Mouse (Mus musculus) limb, embryonic 10.5 days (tissue): ENCODE data around the gene Tsen34. TPM values are rescaled to one million over a fixed set of nuclear protein-coding genes. Genes with fewer than 3 reads are reported as not detected.

Experiments used
- DNase-seq: peaks from one replicate; pipeline ENCODE4 v3.0.0-alpha.2; 2017; ENCODE audit warnings: low spot score
- H3K27ac ChIP-seq: fragments of 300-500 bp; sonication (generic); 2 replicates; pipeline ENCODE4 v1.5.1; 2016; ENCODE audit warnings: mild to moderate bottlenecking
- H3K27me3 ChIP-seq: fragments of 300-500 bp; sonication (generic); 2 replicates; pipeline ENCODE4 v1.6.1; 2016; ENCODE audit warnings: low read depth, mild to moderate bottlenecking; ENCODE audit not compliant: poor library complexity, severe bottlenecking
- H3K36me3 ChIP-seq: fragments of 300-500 bp; sonication (generic); 2 replicates; pipeline ENCODE4 v1.6.1; 2016; ENCODE audit warnings: mild to moderate bottlenecking, moderate library complexity
- H3K4me1 ChIP-seq: fragments of 300-500 bp; sonication (generic); 2 replicates; pipeline ENCODE4 v1.6.1; 2016
- H3K4me3 ChIP-seq: fragments of 300-500 bp; sonication (generic); 2 replicates; pipeline ENCODE4 v1.5.1; 2016; ENCODE audit warnings: mild to moderate bottlenecking, moderate library complexity
- H3K9me3 ChIP-seq: fragments of 300-500 bp; sonication (generic); replicated peaks from 2 replicates; pipeline ENCODE4 v1.6.1; 2016; ENCODE audit warnings: mild to moderate bottlenecking
- WGBS: fragments of 180-500 bp; shearing (Covaris S2); methylation state at CpG from one replicate; pipeline ENCODE4 v1.1.7; 2016; 5-methylcytosine and 5-hydroxymethylcytosine counted together
- polyA plus RNA-seq: library from polyadenylated mRNA; unstranded; fragments of >200 nt; fragmentation: Nextera tagmentation; extraction: Ambion mirVana; gene quantifications from 2 replicates; pipeline ENCODE4 v1.2.1, GENCODE M21; 2016

The Tsen34 gene
- polyA plus RNA-seq: 328 and 357 TPM in 2 replicates

DNA sequence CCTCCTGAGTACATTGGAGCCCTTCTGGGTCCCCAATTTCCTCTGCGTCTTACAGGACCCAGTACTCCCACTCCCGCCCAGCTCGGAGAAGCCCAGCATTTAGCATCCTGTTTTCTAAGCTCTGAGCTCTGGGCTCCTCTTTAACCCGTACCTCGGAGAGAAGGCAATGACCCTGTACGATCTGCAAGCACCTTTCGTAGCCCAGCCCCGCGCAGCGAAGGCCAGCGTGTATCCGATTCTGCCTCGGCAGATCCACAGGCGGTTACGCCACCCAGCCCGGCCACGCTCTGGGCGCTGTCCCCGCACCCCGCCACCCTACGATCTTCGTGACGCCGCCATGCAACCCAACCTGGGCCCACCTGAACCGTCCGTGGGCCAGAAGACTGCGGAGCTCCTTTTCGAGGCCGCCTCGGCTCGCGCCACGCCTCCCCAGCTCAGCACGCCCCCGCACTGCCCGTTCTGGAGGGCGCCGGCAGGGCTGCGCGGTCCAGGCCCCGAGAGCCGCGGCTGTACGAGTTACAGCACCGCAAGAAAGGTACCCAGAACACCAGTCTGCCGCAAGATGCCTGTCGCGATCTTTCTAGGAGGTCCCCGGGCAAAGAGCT is at the start of gene Tsen34:
Gene Tsen34 (plus strand): TSS at position 482 of the 605 bp plus-strand sequence.
- H3K9me3 ChIP-seq: no peaks in the 10 kb centered on the region
- H3K27ac ChIP-seq: peak within 1 kb of the TSS; percentile 94
- WGBS: under 1% methylated on average over 49 of the region's 49 CpGs
- H3K27me3 ChIP-seq: no peaks in the 10 kb centered on the region
- H3K36me3 ChIP-seq: peaks cover 50% of the 10 kb centered on the region
- no peak for DNase-seq
- peaks cover 17% of the 10 kb centered on the region for H3K4me1 ChIP-seq
- peak within 1 kb of the TSS; percentile 80 for H3K4me3 ChIP-seq

DNA sequence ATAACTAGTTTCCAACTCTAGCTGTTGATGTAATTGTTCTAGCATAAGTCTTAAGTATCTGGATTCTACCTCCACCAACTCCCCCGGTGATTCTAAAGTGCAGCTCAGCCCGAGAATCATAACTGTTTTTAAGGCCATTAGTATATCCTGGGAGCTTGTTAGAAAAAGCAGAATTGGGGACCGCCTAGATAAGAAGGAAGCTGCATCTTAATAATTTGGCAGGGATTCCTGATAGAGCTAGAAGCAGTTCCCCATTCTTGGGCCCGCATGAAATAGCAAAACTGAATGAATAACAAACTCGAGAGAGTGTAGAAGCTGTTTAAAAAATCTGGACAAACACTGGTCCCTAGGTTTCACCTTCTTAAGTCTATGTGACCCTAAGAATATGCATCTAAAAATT is 49.3 kb upstream of the Tsen34 start:
- H3K27me3 ChIP-seq: no peaks in the 10 kb centered on the region
- peaks cover 57% of the 10 kb centered on the region for H3K36me3 ChIP-seq
- peaks cover 30% of the 10 kb centered on the region for H3K4me1 ChIP-seq
- WGBS: 77% methylated on average over 5 of the region's 5 CpGs
- H3K4me3 ChIP-seq: peak overlapping the region; percentile 99; the same call in 1 of the 2 replicates
- no peaks in the 10 kb centered on the region for H3K9me3 ChIP-seq
- DNase-seq: no peak
- H3K27ac ChIP-seq: no peak overlapping the region

DNA sequence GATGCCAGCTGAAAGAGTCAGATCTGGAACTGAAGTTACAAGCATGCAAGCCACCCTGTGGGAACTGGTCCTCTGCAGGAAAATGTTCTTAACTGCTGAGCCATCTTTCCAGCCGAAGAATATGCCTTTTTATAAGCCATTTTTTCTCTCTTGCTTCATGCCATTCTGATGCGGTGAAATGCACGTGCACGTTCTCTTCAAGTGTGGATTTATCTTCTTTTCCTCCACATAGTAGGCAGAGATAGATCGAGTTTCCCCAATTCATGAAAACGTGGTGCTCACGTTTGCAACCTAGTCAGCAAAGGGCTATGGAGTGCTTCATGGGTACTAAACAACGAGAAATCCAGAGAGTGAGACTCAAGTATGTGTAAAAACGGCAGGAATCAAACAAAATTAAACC is 48.8 kb upstream of the Tsen34 start:
- no peak overlapping the region for H3K27ac ChIP-seq
- H3K4me1 ChIP-seq: peaks cover 32% of the 10 kb centered on the region
- H3K4me3 ChIP-seq: peak overlapping the region; percentile 99
- peaks cover 57% of the 10 kb centered on the region for H3K36me3 ChIP-seq
- DNase-seq: no peak
- WGBS: 29% methylated on average over 9 of the region's 9 CpGs
- H3K9me3 ChIP-seq: no peaks in the 10 kb centered on the region
- H3K27me3 ChIP-seq: no peaks in the 10 kb centered on the region

DNA sequence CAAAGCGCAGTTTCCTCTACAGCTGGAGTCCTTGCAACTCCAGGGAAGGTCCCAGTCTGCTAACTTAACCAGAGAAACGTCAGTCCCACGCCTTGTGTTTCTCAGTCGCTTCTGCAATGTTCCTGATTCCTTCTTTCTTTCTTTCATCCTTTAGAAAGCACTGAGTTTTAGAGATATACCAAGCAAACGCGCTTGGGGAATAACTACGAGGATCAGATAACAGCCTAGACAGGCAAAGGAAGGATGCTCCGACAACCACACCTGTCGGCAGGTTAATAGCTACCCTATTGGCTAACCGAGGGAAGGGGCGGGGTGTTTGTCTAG is 48.4 kb upstream of the Tsen34 start:
- DNase-seq: peak; percentile 40
- peaks cover 56% of the 10 kb centered on the region for H3K36me3 ChIP-seq
- no peaks in the 10 kb centered on the region for H3K9me3 ChIP-seq
- H3K27ac ChIP-seq: 0 out of 2 replicates have a peak overlapping the region, but pooled peaks have one; percentile 98
- WGBS: 1% methylated on average over 11 of the region's 11 CpGs
- peak overlapping the region; percentile 99 for H3K4me3 ChIP-seq
- peaks cover 32% of the 10 kb centered on the region for H3K4me1 ChIP-seq
- no peaks in the 10 kb centered on the region for H3K27me3 ChIP-seq

DNA sequence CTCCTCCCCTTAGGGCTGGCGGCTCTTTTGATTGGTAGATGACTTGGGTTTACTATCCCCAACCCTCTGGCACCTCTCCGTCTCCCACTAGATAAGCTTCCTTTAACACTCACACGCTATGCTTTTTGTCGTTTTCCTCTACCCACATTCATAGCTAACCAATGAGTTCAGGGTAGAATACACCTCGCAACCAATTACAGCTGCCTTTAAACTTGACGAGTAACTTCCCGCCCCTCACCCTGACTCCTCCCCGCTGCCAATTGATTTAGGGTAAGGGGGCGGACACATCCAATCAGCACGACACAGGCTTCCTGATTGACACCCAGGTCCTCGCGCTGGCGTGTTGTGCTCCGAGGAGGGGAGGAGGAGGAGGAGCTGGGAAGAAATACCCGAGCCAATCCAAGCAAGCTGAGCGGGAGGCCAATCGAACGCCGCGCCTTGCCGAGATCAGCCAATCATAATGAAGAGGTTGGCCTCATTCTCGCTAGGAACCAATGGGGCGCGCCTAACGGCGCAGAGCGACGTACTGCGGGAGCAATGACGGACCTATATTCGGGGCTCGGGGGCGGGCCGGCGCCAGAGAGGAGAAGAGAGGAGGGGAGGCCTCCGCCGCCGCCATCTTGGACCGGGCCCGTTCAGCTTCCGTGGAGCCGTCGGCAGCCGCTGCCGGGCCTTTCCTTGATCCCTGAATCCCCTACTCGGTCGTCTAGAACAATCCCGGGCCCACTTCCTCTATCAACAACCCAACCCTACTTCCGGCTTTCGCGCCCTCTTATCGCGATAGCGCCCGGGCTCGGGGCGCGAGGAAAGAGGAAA is 47.8 kb upstream of the Tsen34 start, which contains the start of gene Cnot3:
Gene Cnot3 (plus strand): TSS at position 597 of the 816 bp plus-strand sequence.
- Histone ChIP-seq H3K27me3 (no peaks in the 10 kb centered on the region), H3K36me3 (peaks cover 55% of the 10 kb centered on the region), H3K27ac (peak within 1 kb of the TSS; percentile 98), H3K4me1 (peaks cover 32% of the 10 kb centered on the region), H3K9me3 (no peaks in the 10 kb centered on the region), H3K4me3 (peak within 1 kb of the TSS; percentile 99)
- WGBS: under 1% methylated on average over 58 of the region's 58 CpGs
- DNase-seq: peak; percentile 93

DNA sequence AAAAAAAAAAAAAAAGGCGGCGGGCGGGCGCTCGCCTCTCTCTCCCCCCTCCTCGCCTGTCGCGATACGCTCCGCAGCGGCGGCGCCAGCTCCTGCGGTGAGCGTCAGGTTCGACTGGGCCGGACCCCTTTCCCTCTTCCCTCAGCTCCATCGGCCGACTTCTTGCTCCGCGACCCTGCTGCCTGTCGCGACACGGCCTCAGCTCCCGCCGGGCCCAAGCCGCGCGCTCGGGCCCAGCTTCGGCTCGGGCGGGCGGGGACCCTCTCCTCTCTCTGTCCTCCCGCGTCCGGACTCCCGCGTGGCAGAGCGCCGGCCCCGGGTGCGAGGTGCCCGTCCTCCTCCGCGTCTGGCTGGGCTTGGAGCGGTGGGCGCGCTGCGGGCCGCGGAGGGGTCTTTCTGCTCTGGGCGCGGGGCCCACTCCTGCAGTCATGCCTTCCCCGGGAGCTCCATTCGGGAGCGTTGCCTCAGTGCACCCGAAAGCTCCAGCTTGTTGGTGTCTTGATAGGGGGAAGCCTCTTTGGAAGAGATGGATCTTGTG is 47.1 kb upstream of the Tsen34 start:
- Histone ChIP-seq H3K4me1 (peaks cover 32% of the 10 kb centered on the region), H3K27ac (peak overlapping the region; percentile 98), H3K27me3 (no peaks in the 10 kb centered on the region), H3K9me3 (no peaks in the 10 kb centered on the region), H3K4me3 (peak overlapping the region; percentile 99), H3K36me3 (peaks cover 55% of the 10 kb centered on the region)
- WGBS: under 1% methylated on average over 53 of the region's 58 CpGs
- DNase-seq: peak; percentile 53

DNA sequence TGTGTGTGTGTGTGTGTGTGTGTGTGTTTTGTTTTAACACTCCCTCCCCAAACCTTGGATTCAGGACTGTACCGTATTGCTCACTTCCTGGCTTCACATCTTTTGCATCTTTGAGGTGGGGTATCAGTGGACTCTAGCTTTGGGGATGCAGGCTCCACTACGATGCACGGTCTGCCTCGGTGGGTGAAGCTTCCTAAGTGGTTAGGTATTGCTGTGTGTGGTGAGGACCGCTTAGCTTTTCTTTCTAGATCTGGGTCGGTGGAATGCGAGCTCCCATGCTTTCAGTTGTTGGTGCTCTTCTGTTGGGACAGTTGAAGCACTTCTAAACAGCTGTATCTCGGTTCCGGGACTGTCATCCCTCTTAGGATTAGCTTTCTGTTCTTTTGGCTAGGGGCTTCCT is 46.5 kb upstream of the Tsen34 start:
- Histone ChIP-seq H3K27ac (peak overlapping the region; percentile 98), H3K4me3 (peak overlapping the region; percentile 99), H3K4me1 (peaks cover 32% of the 10 kb centered on the region), H3K36me3 (peaks cover 55% of the 10 kb centered on the region), H3K9me3 (no peaks in the 10 kb centered on the region), H3K27me3 (no peaks in the 10 kb centered on the region)
- peak; percentile 35 for DNase-seq
- WGBS: 30% methylated on average over 9 of the region's 9 CpGs

DNA sequence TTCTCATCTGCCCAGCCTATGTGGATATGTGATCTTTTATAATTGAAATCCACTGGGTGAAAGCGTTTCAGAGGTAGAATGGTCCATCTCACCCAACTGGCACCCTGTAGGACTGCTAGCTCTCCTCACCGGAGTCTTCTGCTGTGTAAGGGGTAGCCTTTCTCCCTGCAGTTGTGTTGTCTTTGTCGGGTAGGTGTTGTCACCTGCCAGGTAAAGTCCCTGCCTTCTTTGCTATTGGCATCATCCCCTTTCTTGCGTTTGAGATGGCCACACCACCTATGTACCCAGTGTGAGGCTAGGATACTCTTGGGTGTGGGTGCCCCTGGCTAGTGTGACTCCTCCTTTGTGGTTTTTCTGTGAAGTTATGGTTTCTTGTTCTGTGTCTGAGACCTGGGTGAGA is 46.0 kb upstream of the Tsen34 start:
- H3K27ac ChIP-seq: peak overlapping the region; percentile 98
- H3K4me1 ChIP-seq: peaks cover 32% of the 10 kb centered on the region
- peak overlapping the region; percentile 99 for H3K4me3 ChIP-seq
- H3K36me3 ChIP-seq: peaks cover 55% of the 10 kb centered on the region
- no peak for DNase-seq
- 74% methylated on average over 4 of the region's 4 CpGs for WGBS
- H3K27me3 ChIP-seq: no peaks in the 10 kb centered on the region
- H3K9me3 ChIP-seq: no peaks in the 10 kb centered on the region

DNA sequence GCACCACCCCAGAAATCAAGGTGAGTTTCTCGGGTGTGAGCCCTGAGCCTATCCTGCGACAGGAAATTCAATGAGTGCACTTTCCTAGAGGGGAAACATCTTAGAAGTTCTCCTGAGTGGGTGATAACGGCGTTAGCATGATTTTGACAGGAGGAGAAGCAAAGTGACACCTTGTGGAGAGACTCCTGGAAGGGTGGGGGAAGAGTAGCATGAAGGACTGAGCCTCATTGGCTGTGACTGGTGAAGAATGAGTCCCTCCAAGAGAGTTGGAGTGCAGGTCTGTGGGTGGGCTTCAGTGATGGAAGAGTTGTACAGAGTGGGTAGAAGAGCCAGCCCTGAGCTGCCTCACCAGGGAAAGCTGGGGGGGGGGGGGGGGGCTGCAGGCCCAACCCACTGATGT is 35.7 kb upstream of the Tsen34 start:
- no peak for DNase-seq
- H3K4me1 ChIP-seq: no peaks in the 10 kb centered on the region
- no peak overlapping the region for H3K27ac ChIP-seq
- peaks cover 100% of the 10 kb centered on the region for H3K36me3 ChIP-seq
- H3K4me3 ChIP-seq: no peak overlapping the region
- no peaks in the 10 kb centered on the region for H3K27me3 ChIP-seq
- 91% methylated on average over 4 of the region's 4 CpGs for WGBS
- no peaks in the 10 kb centered on the region for H3K9me3 ChIP-seq

DNA sequence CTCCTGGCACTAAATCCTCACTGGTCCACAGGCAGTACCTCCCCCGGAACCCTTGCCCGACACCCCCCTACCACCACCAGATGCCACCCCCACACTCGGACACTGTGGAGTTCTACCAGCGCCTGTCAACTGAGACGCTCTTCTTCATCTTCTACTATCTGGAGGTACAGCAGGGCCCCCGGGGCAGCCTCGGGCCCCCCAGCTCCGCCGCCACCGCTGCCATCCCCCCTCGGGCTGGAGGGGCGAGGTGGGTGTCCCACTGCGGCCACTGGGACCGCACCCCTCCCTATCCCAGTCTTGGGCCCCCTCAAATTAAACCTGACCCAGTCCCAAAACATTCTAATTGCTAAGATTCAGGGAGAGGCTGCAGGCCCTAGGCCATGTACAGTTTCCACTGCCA is 34.1 kb upstream of the Tsen34 start:
- no peak overlapping the region for H3K27ac ChIP-seq
- DNase-seq: no peak
- no peaks in the 10 kb centered on the region for H3K4me1 ChIP-seq
- no peaks in the 10 kb centered on the region for H3K27me3 ChIP-seq
- H3K36me3 ChIP-seq: peaks cover 99% of the 10 kb centered on the region
- 97% methylated on average over 14 of the region's 14 CpGs for WGBS
- H3K4me3 ChIP-seq: no peak overlapping the region
- no peaks in the 10 kb centered on the region for H3K9me3 ChIP-seq

DNA sequence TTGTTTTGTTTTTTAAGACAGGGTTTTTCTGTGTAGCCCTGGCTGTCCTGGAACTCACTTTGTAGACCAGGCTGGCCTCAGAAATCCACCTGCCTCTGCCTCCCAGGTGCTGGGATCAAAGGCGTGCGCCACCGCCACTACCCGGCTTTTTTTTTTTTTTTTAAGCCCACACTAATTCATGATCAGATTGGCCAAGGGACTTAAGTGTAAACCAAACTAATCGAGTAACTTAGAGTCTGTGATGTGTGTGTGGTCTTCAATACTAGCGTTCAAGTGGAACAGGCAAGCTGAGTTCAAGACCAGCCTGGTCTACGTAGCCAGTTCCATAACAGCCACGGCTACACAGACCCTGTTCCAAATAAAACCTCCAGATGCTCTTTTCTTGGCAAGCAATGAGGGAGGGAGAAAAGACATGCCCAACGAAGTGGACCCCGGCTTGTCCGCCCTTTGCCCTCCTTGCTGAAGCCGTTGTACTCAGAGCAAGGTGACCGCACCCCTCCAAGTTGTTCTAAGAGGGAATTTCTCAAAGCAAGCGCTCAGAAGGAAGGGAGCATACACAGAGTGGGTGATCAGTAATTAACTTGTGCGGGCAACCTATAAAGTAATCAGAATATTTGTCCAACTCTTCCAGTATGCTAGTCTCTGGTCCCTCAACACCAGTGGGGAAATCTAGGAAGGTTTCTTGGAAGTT is 28.0 kb upstream of the Tsen34 start:
- peak; percentile 37 for DNase-seq

DNA sequence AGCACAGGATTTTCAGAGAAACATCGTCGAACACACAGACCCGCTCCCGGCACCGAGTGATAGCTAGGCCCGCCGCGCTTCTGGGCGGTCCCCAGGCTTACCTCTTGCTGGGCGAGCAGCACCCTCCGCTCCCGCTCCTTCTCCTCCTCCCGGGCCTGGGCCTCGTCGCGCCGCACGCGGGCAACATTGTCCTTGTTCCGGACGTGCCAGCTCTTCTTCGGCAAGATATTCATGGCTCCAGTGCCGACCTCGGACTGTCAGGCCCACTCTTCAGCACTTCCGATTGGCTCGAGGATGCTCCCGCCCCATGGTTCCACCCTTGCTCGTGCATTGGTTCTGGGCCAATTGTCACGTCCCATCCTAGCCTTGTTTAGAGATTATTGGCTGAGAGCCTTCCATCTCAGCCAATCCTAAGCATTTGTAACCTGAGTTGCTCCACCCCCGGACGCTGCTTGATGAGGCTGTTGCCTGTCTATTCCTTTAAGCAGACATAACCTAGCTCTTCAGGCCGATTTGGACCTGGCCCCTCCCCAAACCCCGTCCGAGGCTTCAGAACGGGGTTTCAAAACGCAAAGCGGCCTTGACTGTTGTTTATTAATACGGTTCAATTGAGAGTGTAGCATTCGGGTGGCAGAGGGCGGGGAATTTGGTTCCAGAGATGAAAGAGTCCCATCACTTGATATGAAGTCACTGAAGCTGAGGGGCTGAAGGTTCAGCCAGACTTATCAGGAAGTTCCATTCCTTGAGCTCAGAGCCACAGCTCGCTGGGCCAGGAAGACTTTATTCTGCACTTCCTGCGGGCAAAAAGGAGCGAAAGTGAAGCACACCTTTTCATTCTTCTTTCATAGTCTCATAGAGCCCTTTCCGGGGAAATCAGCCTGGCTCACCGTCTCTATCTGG is 27.2 kb upstream of the Tsen34 start, which contains the start of gene Leng1:
Gene Leng1 (minus strand): TSS at position 626 of the 900 bp plus-strand sequence.
- Histone ChIP-seq H3K4me3 (peak within 1 kb of the TSS; percentile 69), H3K36me3 (peaks cover 31% of the 10 kb centered on the region), H3K27ac (peak within 1 kb of the TSS; percentile 82), H3K9me3 (no peaks in the 10 kb centered on the region), H3K4me1 (peaks cover 24% of the 10 kb centered on the region), H3K27me3 (no peaks in the 10 kb centered on the region)
- WGBS: 4% methylated on average over 45 of the region's 45 CpGs
- DNase-seq: peak; percentile 87

More for the DNA sequence above, 28.0 kb upstream of the Tsen34 start:
- WGBS: 36% methylated on average over 15 of the region's 15 CpGs
- Histone ChIP-seq H3K27me3 (no peaks in the 10 kb centered on the region), H3K4me3 (peak overlapping the region; percentile 69), H3K36me3 (peaks cover 39% of the 10 kb centered on the region), H3K27ac (peak overlapping the region; percentile 82), H3K4me1 (peaks cover 24% of the 10 kb centered on the region), H3K9me3 (no peaks in the 10 kb centered on the region)
